Mouse (Mus musculus): Measurements from ENCODE around the gene Stmn3.

Gene Stmn3

DNA sequence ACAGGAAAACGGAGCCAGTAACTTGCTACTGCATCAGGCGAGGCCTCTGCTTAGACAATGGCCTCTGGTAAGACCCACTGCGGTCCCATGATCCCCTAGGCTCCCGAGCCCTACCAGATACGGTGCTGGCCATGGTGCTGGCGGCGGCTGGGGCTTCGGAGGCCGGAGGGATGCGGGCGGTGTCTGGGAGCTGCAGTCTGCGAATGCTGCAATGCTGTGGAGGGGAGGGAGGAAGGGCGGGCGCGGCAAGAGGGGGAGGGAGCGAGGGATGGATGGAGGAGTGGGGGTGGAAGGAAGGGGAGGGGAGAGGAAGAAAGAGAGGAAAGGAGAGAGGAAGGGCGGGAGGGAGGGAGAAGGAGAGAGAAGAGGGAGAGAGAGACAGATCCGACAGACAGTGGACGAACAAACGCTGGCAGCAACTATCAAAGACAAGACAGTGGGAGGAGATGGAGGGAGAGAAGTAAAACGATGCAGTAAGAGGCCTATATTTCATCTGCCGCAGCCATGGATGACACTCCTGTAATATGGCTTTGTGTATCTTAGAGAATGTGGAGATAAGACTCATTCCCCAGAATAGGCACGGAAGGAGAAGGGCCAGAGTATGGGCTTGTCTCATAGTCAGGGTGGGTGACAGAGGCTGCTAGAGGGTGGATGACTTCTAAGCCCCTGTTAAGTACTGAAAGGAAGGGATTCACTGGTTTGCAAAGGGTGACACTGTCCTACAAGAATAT is at the start of gene Stmn3:
Stmn3 (minus strand) TSS at position 421 of the 731 bp plus-strand sequence.
- DNase-seq (ENCODE audit: inconsistent age in 2 of 2, low spot score in 1 of 2): peak; percentile 49 to 77

GRCm38 (mm10) chr2:181363946-181364345 is 49.6 kb upstream of the Stmn3 start:
- no peak for DNase-seq (ENCODE audit: inconsistent age in 2 of 2, low spot score in 1 of 2)

GRCm38 (mm10) chr2:181356780-181357179 is 42.5 kb upstream of the Stmn3 start:
- no peak for DNase-seq (ENCODE audit: inconsistent age in 2 of 2, low spot score in 1 of 2)

- DNase-seq (ENCODE audit: inconsistent age in 2 of 2, low spot score in 1 of 2): no peak
Measured at GRCm38 (mm10) chr2:181342766-181343165, 28.5 kb upstream of the Stmn3 start.

GRCm38 (mm10) chr2:181340426-181340825 is 26.1 kb upstream of the Stmn3 start:
- DNase-seq (ENCODE audit: inconsistent age in 2 of 2, low spot score in 1 of 2): no peak

DNA sequence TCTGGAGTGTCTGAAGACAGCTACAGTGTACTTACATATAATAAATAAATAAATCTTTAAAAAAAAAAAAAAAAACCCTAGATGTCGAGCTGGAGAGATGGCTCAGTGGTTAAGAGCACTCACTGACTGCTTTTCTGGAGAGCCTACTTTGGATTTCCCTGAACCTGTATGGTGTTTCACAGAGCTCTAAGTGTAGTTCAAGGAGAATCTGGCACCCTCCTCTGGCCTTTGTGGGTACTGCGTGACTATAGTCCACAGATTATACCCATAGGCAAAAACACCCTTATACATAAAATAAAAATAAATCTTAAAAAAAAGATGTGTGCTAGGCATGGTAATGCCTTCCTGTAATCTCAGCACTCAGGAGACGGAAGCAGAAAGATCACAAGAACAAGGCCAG is 19.7 kb upstream of the Stmn3 start:
- peak; percentile 55 to 89 for DNase-seq (ENCODE audit: inconsistent age in 2 of 2, low spot score in 1 of 2)

DNA sequence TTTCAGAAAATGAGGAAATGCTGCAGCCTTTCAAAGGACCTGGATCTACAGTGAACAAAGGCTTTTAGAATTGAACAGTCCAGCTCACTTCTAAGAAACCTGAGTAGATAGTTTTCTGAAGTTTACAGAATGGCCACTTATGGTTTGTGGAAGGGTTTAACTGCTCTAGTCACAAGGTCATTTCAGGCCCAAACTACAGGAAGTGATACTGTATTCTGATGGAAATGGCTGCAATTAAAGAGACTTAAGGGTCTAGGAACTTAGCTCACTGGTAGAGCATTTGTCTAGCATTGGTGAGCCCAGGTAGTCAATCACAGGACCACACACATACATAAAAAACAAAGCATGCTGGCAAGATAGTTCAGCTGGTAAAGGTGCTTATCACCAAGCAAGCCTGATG is 18.2 kb upstream of the Stmn3 start:
- no peak for DNase-seq (ENCODE audit: inconsistent age in 2 of 2, low spot score in 1 of 2)

- DNase-seq (ENCODE audit: inconsistent age in 2 of 2, low spot score in 1 of 2): peak; percentile 46 to 84
Measured at GRCm38 (mm10) chr2:181326098-181326497, 11.8 kb upstream of the Stmn3 start.

DNA sequence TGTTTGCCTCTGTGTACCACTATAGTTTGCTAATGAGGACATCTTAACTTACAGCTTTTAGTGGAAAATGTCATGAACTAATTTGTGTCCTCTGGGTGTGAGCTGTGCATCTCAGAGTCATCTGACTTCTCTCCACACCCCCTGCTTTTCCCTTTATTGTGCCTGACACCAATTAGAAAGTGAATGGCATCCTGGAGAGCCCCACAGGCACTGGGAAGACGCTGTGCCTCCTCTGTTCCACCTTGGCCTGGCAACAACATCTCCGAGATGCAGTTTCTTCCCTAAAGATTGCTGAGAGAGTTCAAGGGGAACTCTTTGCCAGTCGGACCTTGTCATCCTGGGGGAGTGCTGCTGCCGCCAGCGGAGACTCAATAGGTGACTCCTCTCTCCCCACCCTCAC is 7.8 kb upstream of the Stmn3 start:
- DNase-seq (ENCODE audit: inconsistent age in 2 of 2, low spot score in 1 of 2): no peak

- no peak for DNase-seq (ENCODE audit: inconsistent age in 2 of 2, low spot score in 1 of 2)
Measured at GRCm38 (mm10) chr2:181320103-181320499, 5.8 kb upstream of the Stmn3 start.

DNA sequence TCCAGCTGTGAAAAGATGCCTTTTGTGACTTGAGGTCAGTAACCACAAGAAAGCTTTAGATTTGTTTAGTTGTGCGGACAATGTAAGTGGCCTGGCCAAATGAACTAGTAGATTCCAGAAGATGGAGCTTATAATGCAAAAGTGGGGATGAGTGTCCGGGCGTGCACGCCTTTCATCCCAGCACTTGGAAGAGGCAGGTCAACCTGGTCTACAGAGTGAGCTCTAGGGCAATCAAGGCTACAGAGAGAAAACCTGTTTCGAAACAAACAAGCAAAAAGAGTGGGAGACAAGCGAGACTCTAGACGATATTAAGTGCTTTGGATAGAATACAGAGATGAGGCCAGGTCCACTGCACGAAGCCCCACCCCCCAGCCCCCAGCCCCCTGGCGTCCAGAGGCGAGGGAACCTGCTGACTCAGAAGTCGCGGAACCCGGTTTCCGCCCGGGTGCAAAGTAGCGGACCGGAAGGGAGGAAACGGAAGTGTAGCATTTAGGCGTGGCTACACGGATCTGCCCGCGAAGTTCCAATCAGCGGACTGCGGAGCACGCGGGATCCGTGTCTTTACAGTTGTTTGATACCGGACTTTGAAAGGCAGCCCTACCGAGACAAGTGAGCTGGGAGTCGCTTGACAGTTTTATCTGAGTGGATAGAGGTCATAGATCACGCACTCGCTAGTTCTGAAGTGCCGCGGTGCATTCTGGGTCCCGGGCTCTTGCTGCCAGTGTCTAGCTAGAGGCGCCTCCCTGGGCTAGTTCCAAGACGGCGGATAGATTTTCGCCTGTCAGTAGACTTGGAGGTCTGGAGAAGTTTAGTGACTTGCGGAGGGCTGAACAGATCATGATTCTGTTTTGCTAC is 5.2 kb upstream of the Stmn3 start, which contains the start of gene Rtel1:
Rtel1 (plus strand) TSS at position 492 of the 855 bp plus-strand sequence.
- peak; percentile 83 to 95 for DNase-seq (ENCODE audit: inconsistent age in 2 of 2, low spot score in 1 of 2)

GRCm38 (mm10) chr2:181313344-181314079 is 788 bp downstream of the Stmn3 start:
- peak in 1 of 2 experiments; percentile 29 for DNase-seq (ENCODE audit: inconsistent age in 2 of 2, low spot score in 1 of 2)

DNA sequence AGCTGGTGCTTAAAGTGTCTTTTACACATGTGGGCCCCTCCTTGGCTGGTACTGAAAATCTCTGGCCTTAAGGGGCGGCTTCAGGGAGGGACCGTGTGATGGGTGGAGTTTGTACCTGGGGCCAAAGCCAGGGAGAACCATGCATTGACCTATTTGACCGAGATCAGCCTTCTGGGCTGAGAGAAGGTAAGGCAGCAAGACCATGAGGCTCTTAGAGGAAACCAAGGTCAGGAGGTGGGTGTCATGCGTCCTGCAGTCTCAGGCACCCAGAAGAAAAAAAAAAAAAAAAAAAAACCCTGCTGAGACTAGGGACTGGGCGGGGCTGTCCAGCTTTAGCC is 1.3 kb downstream of the Stmn3 start:
- DNase-seq (ENCODE audit: inconsistent age in 2 of 2, low spot score in 1 of 2): no peak

GRCm38 (mm10) chr2:181312435-181312834 is 1.9 kb downstream of the Stmn3 start:
- no peak for DNase-seq (ENCODE audit: inconsistent age in 2 of 2, low spot score in 1 of 2)

DNA sequence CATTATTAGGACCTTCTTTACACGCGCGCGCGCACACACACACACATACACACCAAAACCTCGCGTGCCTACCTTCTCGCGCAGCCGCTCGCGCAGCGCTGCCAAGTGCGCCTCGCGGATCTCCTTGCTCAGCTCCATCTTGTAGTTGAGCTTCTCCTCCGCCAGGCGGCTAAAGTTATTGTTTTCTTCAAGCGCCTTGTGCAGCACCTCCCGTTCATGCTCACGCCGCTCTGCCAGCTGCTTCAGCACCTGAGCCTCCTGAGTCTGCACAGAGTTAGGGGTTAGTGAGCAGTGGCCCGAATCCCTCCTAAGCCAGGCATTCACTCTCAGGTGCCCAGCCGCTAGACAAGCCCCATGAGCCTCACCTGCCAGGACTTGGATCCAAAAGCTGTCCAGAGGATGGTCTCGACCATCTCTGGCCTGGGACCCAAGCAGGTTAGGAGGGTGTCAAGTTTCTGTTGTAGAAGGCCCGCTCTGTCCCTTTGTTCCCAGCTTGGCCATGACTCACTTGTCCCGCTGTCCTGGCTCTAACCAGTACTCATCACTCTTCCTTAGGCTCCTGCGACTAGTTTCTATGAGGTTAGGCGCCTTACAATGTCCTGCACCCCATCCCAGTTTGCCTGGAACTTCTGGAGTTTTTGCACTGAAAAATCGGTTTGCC is 7.0 kb downstream of the Stmn3 start:
- peak; percentile 34 to 67 for DNase-seq (ENCODE audit: inconsistent age in 2 of 2, low spot score in 1 of 2)

- DNase-seq (ENCODE audit: inconsistent age in 2 of 2, low spot score in 1 of 2): no peak
Measured at GRCm38 (mm10) chr2:181304944-181305343, 9.4 kb downstream of the Stmn3 start.

DNA sequence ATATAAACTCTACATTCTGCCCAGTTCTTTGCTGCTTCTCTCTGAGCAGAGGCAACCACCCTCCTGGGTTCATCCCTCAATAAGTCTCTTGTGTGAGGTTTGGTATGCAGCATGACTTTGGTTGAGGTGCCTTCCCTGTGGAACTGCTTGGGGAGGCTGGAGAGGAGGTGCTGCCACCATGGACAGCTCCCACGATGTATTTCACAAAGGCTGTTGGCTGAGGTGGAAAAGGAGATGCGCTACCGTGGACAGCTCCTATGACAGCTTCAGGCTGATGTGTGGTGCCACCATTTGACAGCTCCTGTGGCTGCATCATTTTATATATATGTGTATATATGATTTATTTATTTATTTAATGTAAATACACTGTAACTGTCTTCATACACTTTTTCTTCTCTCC is 12.3 kb downstream of the Stmn3 start:
- no peak for DNase-seq (ENCODE audit: inconsistent age in 2 of 2, low spot score in 1 of 2)

GRCm38 (mm10) chr2:181290937-181291336 is 23.4 kb downstream of the Stmn3 start:
- no peak for DNase-seq (ENCODE audit: inconsistent age in 2 of 2, low spot score in 1 of 2)

- DNase-seq (ENCODE audit: inconsistent age in 2 of 2, low spot score in 1 of 2): peak in 1 of 2 experiments; percentile 54
Measured at GRCm38 (mm10) chr2:181288691-181289090, 25.6 kb downstream of the Stmn3 start.

DNA sequence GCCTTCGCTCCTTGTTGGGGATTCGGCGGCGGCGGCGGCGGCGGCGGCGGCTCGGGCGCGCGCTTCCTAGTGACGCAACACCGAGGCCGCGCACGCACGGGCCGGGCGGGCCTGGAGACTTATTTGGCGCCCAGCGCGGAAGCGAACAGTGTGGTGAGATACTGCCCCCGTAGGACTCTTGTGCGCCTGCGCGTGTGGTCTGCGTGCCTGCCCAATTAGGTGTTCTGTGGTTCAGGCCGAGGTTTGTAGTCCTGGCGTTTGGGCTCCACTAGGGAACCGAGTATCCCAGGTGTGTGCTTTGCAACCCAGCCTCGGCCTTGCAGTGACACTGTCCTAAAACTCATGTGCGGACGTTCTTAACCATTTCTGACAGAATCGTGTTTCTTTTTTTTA is 26.3 kb downstream of the Stmn3 start, which contains the start of gene Gmeb2:
Gmeb2 (minus strand) TSS at position 78 of the 393 bp plus-strand sequence.
- DNase-seq (ENCODE audit: inconsistent age in 2 of 2, low spot score in 1 of 2): peak; percentile 96 to 97
